8 mouse cellular contexts compared by ENCODE assay signal in genomic region chr1:75547351-75547750, GRCm38 (mm10). TPM values are rescaled to one million over a fixed set of nuclear protein-coding genes. Genes with fewer than 3 reads are reported as not detected.
DNase-seq lines count a peak whose midpoint lies in the region; ATAC-seq lines count a peak whose summit lies in the region.

No protein-coding gene starts in this region.

- intact Hi-C loops in heart, postnatal 25 days (cut with DNase I): no loop called here

- 93% methylated on average over 13 of the region's 13 CpGs for WGBS in neural tube, embryonic 12.5 days
- 96% methylated on average over 13 of the region's 13 CpGs for WGBS in midbrain, embryonic 10.5 days

- H3K27me3 ChIP-seq in neural tube, embryonic 12.5 days (replicated peaks): no peaks in the 10 kb centered on the region
- peaks cover 21% of the 10 kb centered on the region; the same call in 1 of the 2 replicates for H3K27me3 ChIP-seq in midbrain, embryonic 10.5 days (ENCODE audit: low read depth, poor library complexity, severe bottlenecking)

- no peak overlapping the region for H3K27ac ChIP-seq in neural tube, embryonic 12.5 days
- H3K27ac ChIP-seq in midbrain, embryonic 10.5 days (replicated peaks): peak overlapping the region; percentile 89

- no peak; the same call in 1 of the 2 replicates for ATAC-seq in neural tube, embryonic 12.5 days (ENCODE audit: low FRiP score, low read depth)

- no peak overlapping the region for H3K4me3 ChIP-seq in neural tube, embryonic 12.5 days
- H3K4me3 ChIP-seq in midbrain, embryonic 10.5 days: peak overlapping the region; percentile 82

- H3K4me2 ChIP-seq in neural tube, embryonic 12.5 days (replicated peaks): peak overlapping the region; percentile 63

- no peaks in the 10 kb centered on the region for H3K9me3 ChIP-seq in neural tube, embryonic 12.5 days
- no peaks in the 10 kb centered on the region for H3K9me3 ChIP-seq in midbrain, embryonic 10.5 days (replicated peaks)

- H3K9ac ChIP-seq in neural tube, embryonic 12.5 days: no peak overlapping the region

- DNase-seq in heart, adult 11 months: peak; percentile 91
- DNase-seq in heart, postnatal 25 days (ENCODE audit: low spot score): no peak
- no peak for DNase-seq in neural tube, embryonic 10.5 days (ENCODE audit: extremely low spot score, low spot score)
- no peak for DNase-seq in midbrain, embryonic 10.5 days (ENCODE audit: low spot score)
- no peak for DNase-seq in MN1 (ENCODE audit: low spot score)
- DNase-seq in urinary bladder, postnatal 36 days (ENCODE audit: low spot score in 2 of 2): no peak
- no peak for DNase-seq in right cerebral cortex, postnatal 14 days

- peaks cover 14% of the 10 kb centered on the region for H3K4me1 ChIP-seq in neural tube, embryonic 12.5 days
- peaks cover 25% of the 10 kb centered on the region for H3K4me1 ChIP-seq in midbrain, embryonic 10.5 days

- peaks cover 33% of the 10 kb centered on the region for H3K36me3 ChIP-seq in neural tube, embryonic 12.5 days
- peaks cover 36% of the 10 kb centered on the region for H3K36me3 ChIP-seq in midbrain, embryonic 10.5 days

RNA-seq across cellular contexts. Expression of gene Slc4a3, which starts 1.3 kb away (rescaled TPM):
- 100 to 1,000 TPM; 220 to 242 TPM for total RNA-seq in heart, postnatal 25 days (2021)
- 30.6 TPM in 2 replicates for polyA plus RNA-seq in neural tube, embryonic 12.5 days (2016; fragmentation: Nextera tagmentation; extraction: Ambion mirVana)
- 13.2 and 16.7 TPM in 2 replicates for polyA plus RNA-seq in midbrain, embryonic 10.5 days (2016; fragmentation: Nextera tagmentation; extraction: Ambion mirVana)

RNA-seq across cellular contexts. Expression of gene Stk11ip, which starts 26.0 kb away (rescaled TPM):
- total RNA-seq in heart, postnatal 25 days (2021): 1 to 10 TPM; 8.9 to 9.2 TPM
- 24.8 and 27.1 TPM in 2 replicates for polyA plus RNA-seq in neural tube, embryonic 12.5 days (2016; fragmentation: Nextera tagmentation; extraction: Ambion mirVana)
- 31.7 and 33.0 TPM in 2 replicates for polyA plus RNA-seq in midbrain, embryonic 10.5 days (2016; fragmentation: Nextera tagmentation; extraction: Ambion mirVana)

RNA-seq across cellular contexts. Expression of gene Inha, which starts 40.5 kb away (rescaled TPM):
- total RNA-seq in heart, postnatal 25 days (2021): 1 to 10 TPM; 4.8 to 5.0 TPM
- polyA plus RNA-seq in neural tube, embryonic 12.5 days (2016; fragmentation: Nextera tagmentation; extraction: Ambion mirVana): 7.3 and 10.0 TPM in 2 replicates
- 1.7 and 2.7 TPM in 2 replicates for polyA plus RNA-seq in midbrain, embryonic 10.5 days (2016; fragmentation: Nextera tagmentation; extraction: Ambion mirVana)

RNA-seq across cellular contexts. Expression of gene Obsl1, which starts 41.1 kb away (rescaled TPM):
- total RNA-seq in heart, postnatal 25 days (2021): 100 to 1,000 TPM; 147 to 150 TPM
- polyA plus RNA-seq in neural tube, embryonic 12.5 days (2016; fragmentation: Nextera tagmentation; extraction: Ambion mirVana): 49.0 and 50.6 TPM in 2 replicates
- polyA plus RNA-seq in midbrain, embryonic 10.5 days (2016; fragmentation: Nextera tagmentation; extraction: Ambion mirVana): 35.2 and 35.7 TPM in 2 replicates
